Mouse (Mus musculus) liver, embryonic 16.5 days (tissue): ENCODE data around the gene Lrrc8a. TPM values are rescaled to one million over a fixed set of nuclear protein-coding genes. Genes with fewer than 3 reads are reported as not detected.

Source experiments
- ATAC-seq: fragments of 200-750 bp; cut with Nextera tagmentation; 2 replicates; pipeline ENCODE4 v1.8.0; 2017; ENCODE audit warnings: low read depth, mild to moderate bottlenecking, moderate number of reproducible peaks, moderate library complexity
- H3K27ac ChIP-seq: fragments of 300-500 bp; sonication (generic); 2 replicates; pipeline ENCODE4 v1.5.1; 2014; ENCODE audit warnings: mild to moderate bottlenecking, low read length
- H3K27me3 ChIP-seq: fragments of 300-500 bp; sonication (generic); 2 replicates; pipeline ENCODE4 v1.6.1; 2014; ENCODE audit warnings: low read depth, low read length, mixed read lengths; ENCODE audit not compliant: control insufficient read depth, insufficient read depth
- H3K36me3 ChIP-seq: fragments of 300-500 bp; sonication (generic); 2 replicates; pipeline ENCODE4 v1.6.1; 2014; ENCODE audit warnings: mild to moderate bottlenecking; ENCODE audit not compliant: control insufficient read depth, insufficient read depth
- H3K4me1 ChIP-seq: fragments of 300-500 bp; sonication (generic); 2 replicates; pipeline ENCODE4 v1.6.1; 2014; ENCODE audit warnings: low read depth, low read length, mixed read lengths; ENCODE audit not compliant: control insufficient read depth
- H3K4me2 ChIP-seq: fragments of 300-500 bp; sonication (generic); 2 replicates; pipeline ENCODE4 v1.6.1; 2014; ENCODE audit warnings: low read depth, low read length, mixed read lengths
- H3K4me3 ChIP-seq: fragments of 300-500 bp; sonication (generic); 2 replicates; pipeline ENCODE4 v1.5.1; 2014; ENCODE audit warnings: low read depth, mild to moderate bottlenecking, low read length
- H3K9ac ChIP-seq: fragments of 300-500 bp; sonication (generic); 2 replicates; pipeline ENCODE4 v1.6.1; 2014; ENCODE audit warnings: low read depth, low read length
- H3K9me3 ChIP-seq: fragments of 300-500 bp; sonication (generic); replicated peaks from 2 replicates; pipeline ENCODE4 v1.6.1; 2016; ENCODE audit warnings: low read length; ENCODE audit not compliant: control insufficient read depth
- WGBS: fragments of 180-500 bp; shearing (Covaris S2); extraction: QIAGEN DNeasy Blood & Tissue Kit; methylation state at CpG from one replicate; pipeline ENCODE4 v1.1.7; 2014; ENCODE audit not compliant: insufficient replicate concordance; 5-methylcytosine and 5-hydroxymethylcytosine counted together
- polyA plus RNA-seq: library from polyadenylated mRNA; unstranded; fragments of >200 nt; fragmentation: Nextera tagmentation; extraction: Ambion mirVana; gene quantifications from 2 replicates; pipeline ENCODE4 v1.2.1, GENCODE M21; 2015

Lrrc8a gene
- polyA plus RNA-seq, 1 experiment from 2014 or later, result 11.9 TPM

- Histone ChIP-seq H3K36me3 (no peaks in the 10 kb centered on the region), H3K9me3 (no peaks in the 10 kb centered on the region), H3K4me2 (no peak within 1 kb of the TSS), H3K9ac (no peak within 1 kb of the TSS), H3K27me3 (no peaks in the 10 kb centered on the region), H3K4me1 (peaks cover 11% of the 10 kb centered on the region), H3K27ac (no peak within 1 kb of the TSS), H3K4me3 (no peak within 1 kb of the TSS)
- 76% methylated on average over 11 of the region's 11 CpGs for WGBS
- no peak for ATAC-seq
These were observed 43.2 kb downstream of the Lrrc8a start, which contains the start of gene Gm28038 for GRCm38 (mm10) chr2:30280743-30281142. Gene Gm28038, plus strand, starts transcription at chr2:30281043.

GRCm38 (mm10) chr2:30281651-30282050 is 44.1 kb downstream of the Lrrc8a start:
- WGBS, result 62% methylated on average over 3 of the region's 3 CpGs
- H3K4me3 ChIP-seq, result no peak overlapping the region
- no peak overlapping the region for H3K4me2 ChIP-seq
- H3K9me3 ChIP-seq, result no peaks in the 10 kb centered on the region
- ATAC-seq, result no peak
- no peak overlapping the region for H3K9ac ChIP-seq
- H3K36me3 ChIP-seq, result no peaks in the 10 kb centered on the region
- peaks cover 11% of the 10 kb centered on the region for H3K4me1 ChIP-seq
- H3K27ac ChIP-seq, result no peak overlapping the region
- H3K27me3 ChIP-seq, result no peaks in the 10 kb centered on the region

GRCm38 (mm10) chr2:30283193-30283592 is 45.7 kb downstream of the Lrrc8a start:
- H3K27ac ChIP-seq, result no peak overlapping the region
- H3K27me3 ChIP-seq, result no peaks in the 10 kb centered on the region

GRCm38 (mm10) chr2:30285004-30285403 is 47.5 kb downstream of the Lrrc8a start:
- Histone ChIP-seq H3K27ac (no peak overlapping the region), H3K4me1 (peaks cover 22% of the 10 kb centered on the region), H3K4me3 (peak overlapping the region; percentile 92), H3K36me3 (no peaks in the 10 kb centered on the region), H3K9me3 (no peaks in the 10 kb centered on the region), H3K4me2 (peak overlapping the region; percentile 96), H3K27me3 (no peaks in the 10 kb centered on the region), H3K9ac (peak overlapping the region; percentile 88)
- 71% methylated on average over 5 of the region's 5 CpGs for WGBS
- ATAC-seq, result no peak

More at GRCm38 (mm10) chr2:30283193-30283592, 45.7 kb downstream of the Lrrc8a start:
- no peaks in the 10 kb centered on the region for H3K9me3 ChIP-seq
- no peak overlapping the region for H3K4me2 ChIP-seq
- WGBS, result 70% methylated on average over 2 of the region's 2 CpGs
- H3K4me3 ChIP-seq, result no peak overlapping the region
- H3K36me3 ChIP-seq, result no peaks in the 10 kb centered on the region
- no peak overlapping the region for H3K9ac ChIP-seq
- peaks cover 22% of the 10 kb centered on the region for H3K4me1 ChIP-seq
- no peak for ATAC-seq

- Histone ChIP-seq H3K36me3 (no peaks in the 10 kb centered on the region), H3K4me1 (peaks cover 22% of the 10 kb centered on the region), H3K4me2 (peak overlapping the region; percentile 96), H3K27me3 (no peaks in the 10 kb centered on the region), H3K9me3 (no peaks in the 10 kb centered on the region), H3K27ac (peak overlapping the region; percentile 48; the same call in 1 of the 2 replicates), H3K9ac (peak overlapping the region; percentile 88), H3K4me3 (peak overlapping the region; percentile 92)
- WGBS, result 5% methylated on average over 38 of the region's 38 CpGs
- peak; percentile 52 for ATAC-seq
These were observed 48.1 kb downstream of the Lrrc8a start for GRCm38 (mm10) chr2:30285416-30286181.

GRCm38 (mm10) chr2:30286192-30287026 is 48.9 kb downstream of the Lrrc8a start, which contains the start of the genes Dolk and Nup188:
Gene Dolk, minus strand, starts transcription at chr2:30286334.
Gene Nup188, plus strand, starts transcription at chr2:30286397.
- Histone ChIP-seq H3K4me2 (peak within 1 kb of the TSS; percentile 96), H3K9ac (peak within 1 kb of the TSS; percentile 88), H3K27ac (peak within 1 kb of the TSS; percentile 63), H3K36me3 (no peaks in the 10 kb centered on the region), H3K4me3 (peak within 1 kb of the TSS; percentile 92), H3K9me3 (no peaks in the 10 kb centered on the region), H3K27me3 (no peaks in the 10 kb centered on the region), H3K4me1 (peaks cover 22% of the 10 kb centered on the region)
- WGBS, result under 1% methylated on average over 63 of the region's 68 CpGs
- ATAC-seq, result peak; percentile 89

GRCm38 (mm10) chr2:30287027-30287373 is 49.5 kb downstream of the Lrrc8a start:
- no peak for ATAC-seq
- Histone ChIP-seq H3K4me3 (peak overlapping the region; percentile 92), H3K9me3 (no peaks in the 10 kb centered on the region), H3K27me3 (no peaks in the 10 kb centered on the region), H3K9ac (peak overlapping the region; percentile 88), H3K4me1 (peaks cover 22% of the 10 kb centered on the region), H3K27ac (peak overlapping the region; percentile 56), H3K36me3 (no peaks in the 10 kb centered on the region), H3K4me2 (peak overlapping the region; percentile 96)
- under 1% methylated on average over 10 of the region's 10 CpGs for WGBS

- no peak overlapping the region for H3K9ac ChIP-seq
- H3K9me3 ChIP-seq, result no peaks in the 10 kb centered on the region
- H3K27me3 ChIP-seq, result no peaks in the 10 kb centered on the region
- no peak overlapping the region for H3K4me3 ChIP-seq
- H3K4me1 ChIP-seq, result no peaks in the 10 kb centered on the region
- H3K4me2 ChIP-seq, result no peak overlapping the region
- peaks cover 33% of the 10 kb centered on the region for H3K36me3 ChIP-seq
- no peak overlapping the region for H3K27ac ChIP-seq
- WGBS, result 57% methylated on average over 3 of the region's 3 CpGs
- ATAC-seq, result no peak
These were observed 62.0 kb downstream of the Lrrc8a start for GRCm38 (mm10) chr2:30299525-30299924.
